Mouse (Mus musculus) skeletal muscle tissue, adult 2 months (tissue): Measurements from ENCODE around the gene Taldo1.
A peak's percentile ranks its signal among the peaks of the same experiment; 100 is the strongest.
"Not testable (repeated sequence)": the region's sequence is repeated elsewhere in the genome, so short reads cannot be mapped to it uniquely, and the experiment has no call there.

Experiments used
- DNase-seq: peaks from one replicate; pipeline ENCODE4 v3.0.0-alpha.2; 2012; ENCODE audit warnings: low read depth, low spot score

The Taldo1 gene

GRCm38 (mm10) chr7:141439140-141439679 lies 47.2 kb downstream of the Taldo1 start:
- no peak for DNase-seq

- no peak for DNase-seq
Observed at GRCm38 (mm10) chr7:141439811-141440210, 47.8 kb downstream of the Taldo1 start.

GRCm38 (mm10) chr7:141440613-141441012 lies 48.6 kb downstream of the Taldo1 start:
- DNase-seq = no peak

GRCm38 (mm10) chr7:141441460-141441859 lies 49.5 kb downstream of the Taldo1 start:
- DNase-seq = no peak

- no peak for DNase-seq
Observed at GRCm38 (mm10) chr7:141442199-141442598, 50.2 kb downstream of the Taldo1 start.

GRCm38 (mm10) chr7:141443081-141443821 lies 51.3 kb downstream of the Taldo1 start:
- no peak for DNase-seq

GRCm38 (mm10) chr7:141443828-141444237 lies 51.8 kb downstream of the Taldo1 start, which contains the start of gene Pidd1:
Pidd1 (minus strand) TSS chr7:141444025.
- no peak for DNase-seq

- DNase-seq = not testable (repeated sequence)
Observed at GRCm38 (mm10) chr7:141446374-141446773, 54.4 kb downstream of the Taldo1 start.

- peak; percentile 89 for DNase-seq
Observed at GRCm38 (mm10) chr7:141447110-141447991, 55.4 kb downstream of the Taldo1 start, which contains the start of gene Rplp2. Rplp2 (plus strand) TSS chr7:141447370.

GRCm38 (mm10) chr7:141451928-141452327 lies 59.9 kb downstream of the Taldo1 start:
- no peak for DNase-seq
